Mouse (Mus musculus): ENCODE measurements around the gene B4galnt3. TPM values are rescaled to one million over a fixed set of nuclear protein-coding genes. Genes with fewer than 3 reads are reported as not detected.

The B4galnt3 gene
- total and polyA plus RNA-seq, 2 experiments, result 1.2 TPM

- no peak overlapping the region for H3K27ac ChIP-seq (replicated peaks; ENCODE audit: insufficient read depth, low read depth, low read length)
These were observed 77.7 kb downstream of the B4galnt3 start for GRCm38 (mm10) chr6:120216702-120217101.

DNA sequence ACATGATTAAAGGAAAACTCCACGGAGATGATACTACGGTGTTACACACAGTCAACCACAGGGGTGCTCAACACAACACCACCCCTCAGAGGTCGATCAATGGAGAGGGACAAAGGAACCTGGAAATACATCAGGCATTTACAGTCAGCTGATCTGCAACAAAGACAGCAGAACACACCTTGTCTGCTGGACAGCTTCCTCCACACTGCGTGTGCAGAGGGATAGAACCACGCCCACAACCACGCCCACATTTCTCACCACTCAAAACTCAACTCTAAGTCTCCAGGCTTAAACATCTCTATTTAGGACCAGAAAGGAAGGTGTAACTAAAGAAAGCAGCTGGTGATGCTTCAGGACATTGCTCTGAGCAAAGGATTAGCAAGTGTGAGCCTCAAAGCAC is 82.8 kb downstream of the B4galnt3 start:
- no peaks in the 10 kb centered on the region for H3K36me3 ChIP-seq (ENCODE audit: control insufficient read depth, insufficient read depth, low read length)
- H3K79me2 ChIP-seq (ENCODE audit: control insufficient read depth, insufficient read depth, low read length), result no peaks in the 10 kb centered on the region
- H3K27me3 ChIP-seq (ENCODE audit: control insufficient read depth, insufficient read depth, low read length), result no peaks in the 10 kb centered on the region
- 73% methylated on average over 6 of the region's 6 CpGs for WGBS
- no peak overlapping the region for H3K4me3 ChIP-seq (ENCODE audit: insufficient read depth, low read depth, low read length)
- no peak overlapping the region for H3K27ac ChIP-seq (replicated peaks; ENCODE audit: insufficient read depth, low read depth, low read length)
- no peak for DNase-seq (ENCODE audit: extremely low read depth, low read depth, low spot score)
- H3K9ac ChIP-seq (ENCODE audit: low read depth, low read length), result no peak overlapping the region
- no peaks in the 10 kb centered on the region for H3K4me1 ChIP-seq (ENCODE audit: control insufficient read depth, insufficient read depth, low read length)
- TF ChIP-seq POLR2A (IDR thresholded peaks at IDR 0.05; ENCODE audit: extremely low read depth, insufficient read depth, low read length) (no peak), CTCF (IDR thresholded peaks at IDR 0.05; ENCODE audit: low read depth, low read length) (no peak)

More at GRCm38 (mm10) chr6:120216702-120217101, 77.7 kb downstream of the B4galnt3 start:
- H3K4me1 ChIP-seq (ENCODE audit: control insufficient read depth, insufficient read depth, low read length), result no peaks in the 10 kb centered on the region
- no peak overlapping the region for H3K4me3 ChIP-seq (ENCODE audit: insufficient read depth, low read depth, low read length)
- no peak overlapping the region for H3K9ac ChIP-seq (ENCODE audit: low read depth, low read length)
- no peaks in the 10 kb centered on the region for H3K79me2 ChIP-seq (ENCODE audit: control insufficient read depth, insufficient read depth, low read length)
- WGBS, result 67% methylated on average over 1 of the region's 1 CpGs
- H3K36me3 ChIP-seq (ENCODE audit: control insufficient read depth, insufficient read depth, low read length), result no peaks in the 10 kb centered on the region
- no peaks in the 10 kb centered on the region for H3K27me3 ChIP-seq (ENCODE audit: control insufficient read depth, insufficient read depth, low read length)
- no peak for DNase-seq (ENCODE audit: extremely low read depth, low read depth, low spot score)
- TF ChIP-seq POLR2A (IDR thresholded peaks at IDR 0.05; ENCODE audit: extremely low read depth, insufficient read depth, low read length) (no peak), CTCF (IDR thresholded peaks at IDR 0.05; ENCODE audit: low read depth, low read length) (no peak)

DNA sequence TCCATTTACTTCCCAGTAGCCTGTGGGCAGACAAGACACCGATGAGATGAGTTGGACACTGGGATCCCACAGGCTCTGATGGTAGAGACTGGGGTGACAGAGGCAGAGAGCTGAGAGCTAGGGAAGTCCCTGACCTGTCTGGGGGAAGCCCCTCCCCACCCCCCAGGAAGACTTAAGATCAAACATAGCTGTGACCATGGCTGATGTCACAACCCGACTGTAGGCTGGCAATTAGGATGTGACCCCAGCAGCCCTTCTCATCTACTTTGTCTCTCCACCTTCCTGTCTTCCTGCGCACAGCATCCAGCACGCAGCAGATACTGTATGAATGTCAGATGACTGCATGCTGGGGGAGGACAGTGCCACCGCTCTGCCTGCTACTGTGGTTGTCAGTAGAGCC is 87.8 kb downstream of the B4galnt3 start:
- H3K27ac ChIP-seq (replicated peaks; ENCODE audit: insufficient read depth, low read depth, low read length), result no peak overlapping the region
- no peak for DNase-seq (ENCODE audit: extremely low read depth, low read depth, low spot score)
- WGBS, result 76% methylated on average over 5 of the region's 5 CpGs
- no peaks in the 10 kb centered on the region for H3K36me3 ChIP-seq (ENCODE audit: control insufficient read depth, insufficient read depth, low read length)
- no peak overlapping the region for H3K4me3 ChIP-seq (ENCODE audit: insufficient read depth, low read depth, low read length)
- no peaks in the 10 kb centered on the region for H3K27me3 ChIP-seq (ENCODE audit: control insufficient read depth, insufficient read depth, low read length)
- H3K4me1 ChIP-seq (ENCODE audit: control insufficient read depth, insufficient read depth, low read length), result no peaks in the 10 kb centered on the region
- TF ChIP-seq POLR2A (IDR thresholded peaks at IDR 0.05; ENCODE audit: extremely low read depth, insufficient read depth, low read length), result no peak
- TF ChIP-seq CTCF (IDR thresholded peaks at IDR 0.05; ENCODE audit: low read depth, low read length), result no peak
- H3K9ac ChIP-seq (ENCODE audit: low read depth, low read length), result no peak overlapping the region
- H3K79me2 ChIP-seq (ENCODE audit: control insufficient read depth, insufficient read depth, low read length), result no peaks in the 10 kb centered on the region

- no peak for DNase-seq (ENCODE audit: extremely low read depth, low read depth, low spot score)
- TF ChIP-seq CTCF (IDR thresholded peaks at IDR 0.05; ENCODE audit: low read depth, low read length) (no peak), POLR2A (IDR thresholded peaks at IDR 0.05; ENCODE audit: extremely low read depth, insufficient read depth, low read length) (no peak)
- no peak overlapping the region for H3K4me3 ChIP-seq (ENCODE audit: insufficient read depth, low read depth, low read length)
- no peaks in the 10 kb centered on the region for H3K4me1 ChIP-seq (ENCODE audit: control insufficient read depth, insufficient read depth, low read length)
- 90% methylated on average over 8 of the region's 8 CpGs for WGBS
- no peaks in the 10 kb centered on the region for H3K27me3 ChIP-seq (ENCODE audit: control insufficient read depth, insufficient read depth, low read length)
- no peaks in the 10 kb centered on the region for H3K79me2 ChIP-seq (ENCODE audit: control insufficient read depth, insufficient read depth, low read length)
- H3K27ac ChIP-seq (replicated peaks; ENCODE audit: insufficient read depth, low read depth, low read length), result no peak overlapping the region
- no peak overlapping the region for H3K9ac ChIP-seq (ENCODE audit: low read depth, low read length)
- H3K36me3 ChIP-seq (ENCODE audit: control insufficient read depth, insufficient read depth, low read length), result no peaks in the 10 kb centered on the region
These were observed 92.0 kb downstream of the B4galnt3 start for GRCm38 (mm10) chr6:120202406-120202805.

- Histone ChIP-seq H3K4me3 (ENCODE audit: insufficient read depth, low read depth, low read length) (no peak overlapping the region), H3K9ac (ENCODE audit: low read depth, low read length) (no peak overlapping the region), H3K36me3 (ENCODE audit: control insufficient read depth, insufficient read depth, low read length) (no peaks in the 10 kb centered on the region), H3K27me3 (ENCODE audit: control insufficient read depth, insufficient read depth, low read length) (no peaks in the 10 kb centered on the region), H3K4me1 (ENCODE audit: control insufficient read depth, insufficient read depth, low read length) (no peaks in the 10 kb centered on the region), H3K27ac (replicated peaks; ENCODE audit: insufficient read depth, low read depth, low read length) (no peak overlapping the region), H3K79me2 (ENCODE audit: control insufficient read depth, insufficient read depth, low read length) (no peaks in the 10 kb centered on the region)
- DNase-seq (ENCODE audit: extremely low read depth, low read depth, low spot score), result no peak
- WGBS, result 86% methylated on average over 6 of the region's 6 CpGs
- TF ChIP-seq POLR2A (IDR thresholded peaks at IDR 0.05; ENCODE audit: extremely low read depth, insufficient read depth, low read length) (no peak), CTCF (IDR thresholded peaks at IDR 0.05; ENCODE audit: low read depth, low read length) (no peak)
These were observed 92.4 kb downstream of the B4galnt3 start for GRCm38 (mm10) chr6:120201956-120202355.

DNA sequence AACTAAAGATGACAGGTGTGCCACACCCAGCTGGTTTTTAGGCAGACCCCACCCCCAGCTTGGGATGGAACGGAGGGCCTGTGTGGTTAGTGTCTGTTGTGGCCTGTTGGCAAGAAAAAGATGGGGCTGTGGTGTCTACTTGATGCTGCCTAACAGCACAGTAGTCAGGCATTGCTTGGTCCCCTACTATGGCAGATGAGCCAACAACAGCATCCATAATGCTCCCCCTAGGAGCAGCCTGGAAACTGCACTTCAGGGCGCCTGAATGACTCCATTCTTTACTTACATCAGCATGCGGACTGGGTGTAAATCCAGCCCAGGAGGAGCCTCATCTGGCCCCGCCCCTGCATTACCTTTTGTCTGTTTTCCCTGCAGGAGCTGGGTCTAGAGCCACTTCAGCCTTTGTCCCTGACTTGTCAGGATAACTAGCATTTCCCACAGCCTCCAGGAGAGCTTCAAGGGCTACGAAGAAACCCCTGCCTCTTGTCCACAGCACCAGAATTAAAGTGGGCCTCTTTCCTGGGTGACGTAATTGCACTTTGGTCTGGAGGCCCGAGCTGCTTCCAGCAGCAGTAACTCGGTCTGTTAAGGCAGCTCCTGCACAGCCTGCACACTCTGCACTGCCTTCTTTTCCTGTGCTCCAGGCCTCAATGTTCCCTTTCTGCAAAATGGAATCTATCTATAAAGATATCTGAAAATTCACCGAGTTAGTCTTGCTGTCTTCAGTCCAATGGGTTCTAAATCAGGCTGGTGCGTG is 94.5 kb downstream of the B4galnt3 start:
- TF ChIP-seq POLR2A (IDR thresholded peaks at IDR 0.05; ENCODE audit: extremely low read depth, insufficient read depth, low read length), result no peak
- no peak for TF ChIP-seq CTCF (IDR thresholded peaks at IDR 0.05; ENCODE audit: low read depth, low read length)
- Histone ChIP-seq H3K4me3 (ENCODE audit: insufficient read depth, low read depth, low read length) (no peak overlapping the region), H3K36me3 (ENCODE audit: control insufficient read depth, insufficient read depth, low read length) (no peaks in the 10 kb centered on the region), H3K79me2 (ENCODE audit: control insufficient read depth, insufficient read depth, low read length) (no peaks in the 10 kb centered on the region), H3K27me3 (ENCODE audit: control insufficient read depth, insufficient read depth, low read length) (no peaks in the 10 kb centered on the region), H3K9ac (ENCODE audit: low read depth, low read length) (no peak overlapping the region), H3K27ac (replicated peaks; ENCODE audit: insufficient read depth, low read depth, low read length) (no peak overlapping the region), H3K4me1 (ENCODE audit: control insufficient read depth, insufficient read depth, low read length) (no peaks in the 10 kb centered on the region)
- 58% methylated on average over 10 of the region's 10 CpGs for WGBS
- DNase-seq (ENCODE audit: extremely low read depth, low read depth, low spot score), result no peak

All from liver, adult 2 months (tissue).